Mouse (Mus musculus): ENCODE results near the gene Dctn3. TPM values are rescaled to one million over a fixed set of nuclear protein-coding genes. Genes with fewer than 3 reads are reported as not detected.

Gene Dctn3
- total RNA-seq, 2 experiments from 2014 or later, result 44.3 to 57.6 TPM

DNA sequence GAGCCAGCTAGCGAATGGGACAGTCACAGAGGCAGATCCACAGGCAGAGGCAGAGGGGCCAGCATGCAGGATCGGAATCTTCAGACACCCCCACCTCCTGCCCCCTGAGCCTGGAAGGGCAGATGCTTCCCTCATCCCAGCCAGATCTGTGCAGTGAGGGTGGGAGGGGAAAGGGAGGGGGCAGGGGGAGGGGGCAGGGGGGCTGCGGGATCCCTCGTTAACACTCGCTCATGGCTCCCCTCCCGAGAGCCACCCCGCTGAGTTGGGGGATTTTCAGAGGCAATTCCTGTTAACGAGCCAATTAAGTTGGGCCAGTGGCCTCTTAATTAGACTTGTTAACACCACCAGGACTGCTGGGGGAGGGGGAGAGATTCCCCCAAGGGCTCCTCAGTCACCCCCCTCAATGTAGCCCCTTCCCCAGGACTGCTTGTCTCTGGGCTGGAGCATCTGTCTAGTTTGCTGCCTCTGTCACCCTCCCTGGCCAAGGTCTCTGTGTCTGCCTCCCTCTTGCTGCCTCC, 50.9 kb downstream of the Dctn3 start:
- no peak for DNase-seq

DNA sequence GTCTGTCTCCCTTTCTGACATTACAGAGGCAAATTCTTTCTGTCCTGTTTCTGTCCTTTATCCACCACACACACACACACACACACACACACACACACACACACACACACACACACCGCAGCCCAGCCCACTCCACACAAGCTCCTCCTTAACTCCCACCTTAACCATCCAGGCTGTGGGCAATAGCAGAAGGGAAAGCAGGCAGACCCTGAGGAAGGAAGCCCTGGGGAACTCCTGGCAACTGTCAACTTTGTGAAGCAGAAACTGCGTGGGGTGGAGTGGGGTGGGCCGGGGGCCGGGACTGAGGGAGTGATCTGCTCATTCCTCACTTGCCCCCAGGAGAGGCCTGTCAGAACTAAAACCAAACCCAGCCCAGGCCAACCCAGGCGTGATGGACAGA, 51.5 kb downstream of the Dctn3 start:
- DNase-seq, result no peak

DNA sequence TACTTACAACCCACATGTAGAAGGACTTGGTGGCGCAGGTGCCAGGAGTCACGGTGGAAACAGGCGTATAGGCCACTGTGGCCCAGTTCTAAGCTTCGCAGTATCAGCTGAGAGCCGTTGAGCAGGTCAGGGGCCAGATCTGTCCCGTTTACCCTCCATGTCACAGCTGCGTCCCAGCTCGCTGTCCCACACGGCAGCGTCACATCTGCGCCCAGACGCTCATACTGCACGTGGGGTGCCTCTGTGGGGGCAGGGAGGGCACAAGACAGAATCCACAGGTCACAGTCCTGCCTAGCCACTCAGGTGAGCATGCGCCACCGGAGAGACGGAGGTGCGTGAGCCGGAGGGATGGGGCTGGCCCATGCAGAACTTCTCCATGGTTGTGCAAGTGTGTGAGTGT, 52.1 kb downstream of the Dctn3 start:
- DNase-seq, result no peak

DNA sequence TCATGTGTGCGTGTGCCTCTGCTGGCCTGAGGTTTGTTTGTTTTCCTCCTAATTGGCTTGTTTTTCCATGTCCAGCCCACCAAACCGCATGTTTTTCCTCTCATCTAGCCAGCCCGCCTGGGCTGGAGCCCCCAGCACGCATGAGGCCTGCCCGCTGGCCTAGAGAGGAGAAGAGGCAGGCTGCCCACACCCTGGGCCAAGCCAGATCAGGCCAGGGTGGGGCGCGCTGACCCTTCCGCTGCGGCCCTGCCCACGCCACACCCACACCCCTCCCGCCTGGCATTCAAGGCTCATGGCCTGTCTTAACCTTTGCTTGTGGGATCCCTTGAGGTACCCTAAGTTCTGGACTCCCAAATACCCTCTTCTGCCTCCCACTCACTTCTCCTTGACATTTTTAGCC, 56.3 kb downstream of the Dctn3 start:
- no peak for DNase-seq

DNA sequence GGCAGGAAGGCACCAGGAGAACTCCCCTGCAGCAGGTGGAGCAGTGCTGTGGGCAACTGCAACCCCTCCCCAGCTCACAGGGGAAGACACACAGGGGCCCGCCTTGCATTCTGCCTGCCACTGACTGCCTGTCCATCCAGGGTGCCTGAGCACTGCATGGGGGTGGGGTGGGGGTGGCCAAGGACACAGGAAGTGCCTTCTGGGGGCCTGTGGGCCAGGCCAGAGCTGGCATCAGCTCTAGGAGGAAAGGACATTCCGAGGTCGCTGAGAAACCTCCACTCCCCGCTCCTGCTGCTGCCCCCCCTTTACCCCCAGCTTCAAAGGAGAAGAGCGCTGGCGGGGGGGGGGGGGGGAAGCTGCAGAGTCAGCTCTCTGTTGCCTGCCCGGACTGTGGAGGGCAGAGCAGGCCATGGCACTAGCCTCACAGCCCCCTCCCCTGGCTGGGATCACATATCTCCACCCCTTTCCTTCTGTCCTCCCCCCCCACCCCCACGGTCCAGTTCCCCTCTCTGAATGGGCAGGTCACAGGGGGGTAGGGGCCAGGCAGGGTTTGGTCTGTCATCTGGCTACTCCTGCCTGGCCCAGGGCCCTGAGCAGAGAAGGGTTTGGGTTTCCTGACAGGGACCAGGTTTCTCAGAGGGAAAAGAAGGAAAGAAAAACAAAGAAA, 57.8 kb downstream of the Dctn3 start:
- no peak for DNase-seq

Other genes with a start within 250 kb of the Dctn3 start
- gene AI464131, start 220.1 kb downstream of the Dctn3 start, total RNA-seq (2021), result 10 to 100 TPM; 75.2 to 77.4 TPM
- under 1 TPM in 1 of 2 experiments, not detected in 1; 0.36 TPM for gene 1110017D15Rik, start 205.8 kb downstream of the Dctn3 start, total RNA-seq (2021)
- 10 to 100 TPM; 19.2 to 20.4 TPM for gene Fam219a, start 153.6 kb downstream of the Dctn3 start, total RNA-seq (2021)
- gene Dnaic1, start 153.4 kb downstream of the Dctn3 start, total RNA-seq (2021), result under 1 TPM; 0.56 to 0.63 TPM
- gene Enho, start 82.8 kb downstream of the Dctn3 start, total RNA-seq (2021), result 10 to 100 TPM; 12.9 to 14.5 TPM
- gene Cntfr, start 26.1 kb downstream of the Dctn3 start, total RNA-seq (2021), result 10 to 100 TPM; 20.1 to 28.2 TPM
- 10 to 100 TPM; 74.3 to 75.3 TPM for gene Il11ra1, start 23.2 kb downstream of the Dctn3 start, total RNA-seq (2021)
- 10 to 100 TPM; 31.5 to 41.4 TPM for gene Rpp25l, start 9.6 kb downstream of the Dctn3 start, total RNA-seq (2021)
- not detected for gene Arid3c, start 8.0 kb upstream of the Dctn3 start, total RNA-seq (2021)
- 10 to 100 TPM; 25.2 to 28.1 TPM for gene Galt, start 32.1 kb upstream of the Dctn3 start, total RNA-seq (2021)
- gene Sigmar1, start 33.0 kb upstream of the Dctn3 start, total RNA-seq (2021), result 10 to 100 TPM; 15.4 to 17.9 TPM
- gene Ccl27a, start 51.1 kb upstream of the Dctn3 start, total RNA-seq (2021), result 10 to 100 TPM; 25.5 to 33.1 TPM
- gene Gm21541, start 180.4 kb upstream of the Dctn3 start, total RNA-seq (2021), result not detected
- gene Gm20878, start 218.4 kb upstream of the Dctn3 start, total RNA-seq (2021), result 1 to 10 TPM; 1.0 to 1.8 TPM
- gene Fam205a4, start 242.9 kb upstream of the Dctn3 start, total RNA-seq (2021), result under 1 TPM; 0.14 to 0.16 TPM

Data from gastrocnemius, postnatal 10 days (tissue).